Mouse (Mus musculus): ENCODE results near the gene Klhl31.

DNA sequence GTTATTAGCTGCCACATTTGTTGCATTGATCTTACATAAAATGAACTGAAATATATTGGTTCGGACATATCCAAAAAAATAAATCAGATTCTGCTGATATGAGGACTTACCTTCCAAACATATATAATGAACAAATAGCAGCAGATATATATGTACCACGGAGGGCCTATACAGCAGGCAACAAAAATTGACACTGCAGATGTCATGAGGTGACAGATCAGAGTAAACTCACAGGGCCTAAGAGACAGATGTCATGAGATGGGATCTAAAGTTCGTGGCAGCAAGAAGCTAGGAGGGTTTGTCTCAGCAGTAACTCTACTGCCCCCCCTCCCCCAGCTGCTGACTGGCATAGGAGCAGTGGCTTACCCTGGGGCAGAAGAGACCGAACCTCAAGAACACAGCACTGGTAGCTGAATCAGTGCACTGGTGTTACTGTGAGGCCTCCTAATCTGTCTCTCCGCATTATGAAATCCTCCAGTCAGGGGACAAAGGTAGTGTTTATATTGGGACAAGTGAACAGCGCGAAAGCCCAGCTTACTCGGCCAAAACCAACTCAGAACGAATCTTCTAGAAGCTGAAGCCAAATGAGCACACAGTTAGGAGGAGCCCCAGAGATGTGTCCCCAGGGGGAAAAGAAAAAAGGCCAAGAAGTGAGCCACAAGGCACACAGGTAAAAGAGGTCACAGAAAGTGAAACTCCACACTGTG lies 71.3 kb downstream of the Klhl31 start:
- no peak for TF ChIP-seq CTCF (IDR thresholded peaks at IDR 0.05; ENCODE audit: low read depth, low read length)
- TF ChIP-seq GATA1 (IDR thresholded peaks at IDR 0.05; ENCODE audit: borderline replicate concordance, low read length): no peak
- TF ChIP-seq TAL1 (conservative IDR thresholded peaks at IDR 0.05; ENCODE audit: low read depth, low read length): no peak
- TF ChIP-seq POLR2AphosphoS5 (IDR thresholded peaks at IDR 0.05; ENCODE audit: insufficient replicate concordance, low read depth, low read length): no peak

Data from G1E (cell line).